ENCODE assay signal across 22 mouse cellular contexts in genomic region chr2:28145702-28146101, GRCm38 (mm10). TPM values are rescaled to one million over a fixed set of nuclear protein-coding genes. Genes with fewer than 3 reads are reported as not detected.
A peak's percentile ranks its signal among the peaks of the same experiment; 100 is the strongest.
DNase-seq lines count a peak whose midpoint lies in the region; ATAC-seq and TF ChIP-seq lines count a peak whose summit lies in the region.
"Had no signal": no experiment of that assay in that cellular context is flagged by ENCODE, and none has a peak within 500 bp of the region (broad histone marks: within the 10 kb centered on the region; RNA-seq: fewer than 3 reads in every experiment).

No protein-coding gene starts in this region.

- no peaks in the 10 kb centered on the region; the same call in 1 of the 2 replicates for H3K79me2 ChIP-seq in MEL (ENCODE audit: control insufficient read depth, insufficient read depth, low read length, poor library complexity)

- TF ChIP-seq POLR2A in MEL (IDR thresholded peaks at IDR 0.05; ENCODE audit: control insufficient read depth in 1 of 2, insufficient read depth in 1 of 2, low read depth in 1 of 2, low read length in 2 of 2, poor library complexity in 1 of 2): no peak

- H3K9me3 ChIP-seq in MEL (replicated peaks; ENCODE audit: insufficient read depth, low read length): no peaks in the 10 kb centered on the region
- H3K9me3 ChIP-seq: embryonic facial prominence, embryonic 12.5 days; embryonic facial prominence, embryonic 15.5 days; forebrain, embryonic 13.5 days; G1E; hindbrain, embryonic 12.5 days; hindbrain, embryonic 15.5 days had no signal

- H3K9ac ChIP-seq in MEL (ENCODE audit: control insufficient read depth, low read depth, low read length, poor library complexity, severe bottlenecking): peak overlapping the region; percentile 53
- H3K9ac ChIP-seq: embryonic facial prominence, embryonic 12.5 days; embryonic facial prominence, embryonic 15.5 days; forebrain, embryonic 13.5 days; hindbrain, embryonic 12.5 days; hindbrain, embryonic 15.5 days had no signal

- H3K4me3 ChIP-seq in MEL (ENCODE audit: control insufficient read depth in 1 of 2, insufficient read depth in 1 of 2, low read depth in 2 of 2, low read length in 2 of 2): peak overlapping the region; percentile 19 to 24; a peak in 3 of 4 replicates
- H3K4me3 ChIP-seq: embryonic facial prominence, embryonic 12.5 days; embryonic facial prominence, embryonic 15.5 days; forebrain, embryonic 13.5 days; heart, adult 2 months; hindbrain, embryonic 12.5 days; hindbrain, embryonic 15.5 days had no signal

- no peak for TF ChIP-seq EP300 in MEL (IDR thresholded peaks at IDR 0.05; ENCODE audit: low read depth in 1 of 2, low read length in 2 of 2)

- TF ChIP-seq CTCF in MEL (IDR thresholded peaks at IDR 0.05 in 2 of 3, conservative IDR thresholded peaks at IDR 0.05 in 1 of 3; ENCODE audit: control insufficient read depth in 1 of 3, insufficient read depth in 1 of 3, low read depth in 2 of 3, low read length in 3 of 3, poor library complexity in 1 of 3, severe bottlenecking in 1 of 3): no peak

- DNase-seq in MEL (ENCODE audit: low read depth, low spot score): no peak
- peak; percentile 17 for DNase-seq in fibroblast of lung, adult 2 months (ENCODE audit: low read depth)
- DNase-seq in testis, postnatal 10 days (ENCODE audit: low spot score): no peak
- no peak for DNase-seq in spleen, postnatal 36 days (ENCODE audit: low spot score in 2 of 2)
- no peak for DNase-seq in kidney, postnatal 25 days
- DNase-seq: adrenal gland, adult 2 months; adrenal gland, postnatal 14 days; cerebellum, adult 18-20 months; cerebellum, adult 9-10 months; cerebellum, postnatal 14 days; gastrocnemius, postnatal 25 days; heart, adult 2 months had no signal

- H3K4me1 ChIP-seq in MEL (ENCODE audit: control insufficient read depth in 1 of 2, insufficient read depth in 2 of 2, low read length in 2 of 2): peaks cover 21 to 76% of the 10 kb centered on the region in 2 experiments

- no peaks in the 10 kb centered on the region for H3K27me3 ChIP-seq in MEL (ENCODE audit: control insufficient read depth in 1 of 2, insufficient read depth in 2 of 2, low read length in 2 of 2)
- H3K27me3 ChIP-seq: embryonic facial prominence, embryonic 12.5 days; embryonic facial prominence, embryonic 15.5 days; forebrain, embryonic 13.5 days; hindbrain, embryonic 15.5 days had no signal

- no peak for TF ChIP-seq RAD21 in MEL (IDR thresholded peaks at IDR 0.05; ENCODE audit: low read depth, low read length)

- peak; percentile 47 for ATAC-seq in megakaryocyte progenitor cell, adult 5-6 weeks (replicated peaks; ENCODE audit: poor library complexity)
- ATAC-seq: forebrain, embryonic 13.5 days; forebrain, embryonic 16.5 days; intestine, postnatal 0 days had no signal

- peak overlapping the region; percentile 49 for H3K27ac ChIP-seq in MEL (ENCODE audit: control insufficient read depth, low read depth, low read length)
- H3K27ac ChIP-seq: embryonic facial prominence, embryonic 12.5 days; embryonic facial prominence, embryonic 15.5 days; forebrain, embryonic 13.5 days; heart, adult 2 months; hindbrain, embryonic 12.5 days; hindbrain, embryonic 15.5 days had no signal

- peaks cover 0 to 52% of the 10 kb centered on the region in 2 experiments; a peak in 2 of 4 replicates for H3K36me3 ChIP-seq in MEL (ENCODE audit: control insufficient read depth in 1 of 2, insufficient read depth in 2 of 2, low read length in 2 of 2)
- H3K36me3 ChIP-seq: embryonic facial prominence, embryonic 12.5 days; embryonic facial prominence, embryonic 15.5 days; G1E; hindbrain, embryonic 12.5 days; hindbrain, embryonic 15.5 days had no signal

TF ChIP-seq in MEL, 35 proteins besides CTCF, POLR2A, EP300 and RAD21:
- TF ChIP-seq E2F4 (IDR thresholded peaks at IDR 0.05; ENCODE audit: borderline replicate concordance, low read depth, low read length): 0 out of 2 replicates have a peak, but pooled peaks have one; percentile 16
- TF ChIP-seq TCF12 (IDR thresholded peaks at IDR 0.05; ENCODE audit: low read depth, low read length): no peak
- TF ChIP-seq HCFC1 (IDR thresholded peaks at IDR 0.05; ENCODE audit: low read depth, low read length): no peak

RNA-seq across cellular contexts. Expression of gene Olfm1, which starts 47.1 kb away (rescaled TPM):
- 18.3 and 22.2 TPM in 2 replicates for total RNA-seq in MEL (2012; rRNA removed)
- polyA plus RNA-seq in MEL (2012; ENCODE audit: insufficient read depth in 1 of 2, insufficient read length in 2 of 2, low read depth in 1 of 2, low replicate concordance in 2 of 2, missing spikeins in 1 of 2): 10 to 100 TPM in 1 of 2 experiments, not detected in 1; 51.0 TPM
- total RNA-seq in megakaryocyte progenitor cell, adult 5-6 weeks (2015): 2.6 and 2.9 TPM in 2 replicates
- 1.8 and 5.4 TPM in 2 replicates for total RNA-seq in megakaryocyte progenitor cell, adult 5-6 weeks (2017)
- total RNA-seq: hematopoietic stem cell, adult 5-6 weeks had no signal
